Mouse (Mus musculus): ENCODE results near the gene Syngr3. TPM values are rescaled to one million over a fixed set of nuclear protein-coding genes. Genes with fewer than 3 reads are reported as not detected.
A peak's percentile ranks its signal among the peaks of the same experiment; 100 is the strongest.

Gene Syngr3
- total and polyA plus RNA-seq, 2 experiments from 2014 or later: 221 to 290 TPM

DNA sequence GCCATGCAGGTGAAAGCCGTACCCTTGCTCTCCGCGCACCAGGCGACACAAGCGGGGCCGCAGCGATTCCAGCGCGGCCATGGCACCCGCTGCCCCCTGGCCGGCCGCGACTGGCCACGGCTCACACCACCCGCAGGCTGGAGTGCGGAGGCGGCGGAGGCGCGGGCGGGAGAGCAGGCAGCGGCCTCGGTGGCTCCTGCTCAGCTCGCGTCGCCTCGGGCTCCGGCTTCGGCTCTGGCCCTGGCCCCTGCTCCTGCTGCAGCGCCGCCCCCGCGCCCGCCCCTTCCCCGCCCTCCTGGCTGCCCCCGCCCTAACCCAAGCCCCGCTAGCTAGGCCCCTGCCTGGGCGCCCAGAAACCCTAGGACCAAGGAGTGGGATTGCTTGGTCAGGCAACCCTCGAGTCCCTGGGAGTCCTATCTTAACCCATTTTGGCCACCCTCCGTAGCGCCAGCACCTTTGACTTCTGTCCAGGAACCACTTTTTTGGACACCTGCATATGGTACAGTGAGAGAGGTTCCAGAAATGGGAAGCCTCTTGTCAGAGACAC is 39.6 kb downstream of the Syngr3 start, which contains the start of gene Slc9a3r2:
Gene Slc9a3r2 (minus strand): TSS at position 258 of the 547 bp plus-strand sequence.
- H3K4me2 ChIP-seq (ENCODE audit: low read depth): peak within 1 kb of the TSS; percentile 99
- no peaks in the 10 kb centered on the region for H3K36me3 ChIP-seq (ENCODE audit: insufficient read depth)
- ATAC-seq (peak; percentile 74), DNase-seq (peak; percentile 44)
- no peaks in the 10 kb centered on the region; the same call in 1 of the 2 replicates for H3K27me3 ChIP-seq (ENCODE audit: insufficient read depth, low read length)
- WGBS: 3% methylated on average over 34 of the region's 41 CpGs
- H3K9ac ChIP-seq: peak within 1 kb of the TSS; percentile 76
- H3K27ac ChIP-seq (ENCODE audit: low read depth, low read length): peak within 1 kb of the TSS; percentile 57; the same call in 1 of the 2 replicates
- H3K9me3 ChIP-seq (ENCODE audit: low read length): no peaks in the 10 kb centered on the region
- H3K4me1 ChIP-seq (ENCODE audit: insufficient read depth): peaks cover 4% of the 10 kb centered on the region; the same call in 1 of the 2 replicates
- no peak for TF ChIP-seq CTCF (IDR thresholded peaks at IDR 0.05; ENCODE audit: low read depth)
- H3K4me3 ChIP-seq (ENCODE audit: low read depth, low read length): peak within 1 kb of the TSS; percentile 70

DNA sequence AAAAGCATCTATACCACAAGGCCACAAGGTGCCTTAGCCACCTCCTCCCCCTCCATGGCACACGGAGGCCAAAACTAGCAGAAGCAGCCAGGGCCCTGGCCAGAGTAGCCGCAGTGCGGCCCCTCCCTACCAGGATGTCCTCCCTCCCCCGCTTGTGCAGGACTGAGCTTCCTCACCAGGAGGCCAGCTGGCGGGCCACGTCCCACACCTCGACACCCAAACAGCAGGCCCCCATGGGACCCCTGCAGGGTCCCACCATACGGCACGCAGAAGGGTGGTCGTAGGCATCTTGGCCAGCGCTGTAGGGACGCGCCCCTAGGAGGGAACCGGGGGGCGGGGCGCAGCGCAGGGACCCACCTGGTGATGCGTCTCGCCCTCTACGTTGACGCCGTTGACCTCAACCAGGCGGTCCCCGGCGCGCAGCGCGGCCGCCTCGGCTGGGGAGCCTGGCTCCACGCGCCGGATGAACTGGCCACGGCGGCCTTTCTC is 40.1 kb downstream of the Syngr3 start:
- 2% methylated on average over 35 of the region's 35 CpGs for WGBS
- TF ChIP-seq CTCF (IDR thresholded peaks at IDR 0.05; ENCODE audit: low read depth): no peak
- peak overlapping the region; percentile 57; the same call in 1 of the 2 replicates for H3K27ac ChIP-seq (ENCODE audit: low read depth, low read length)

DNA sequence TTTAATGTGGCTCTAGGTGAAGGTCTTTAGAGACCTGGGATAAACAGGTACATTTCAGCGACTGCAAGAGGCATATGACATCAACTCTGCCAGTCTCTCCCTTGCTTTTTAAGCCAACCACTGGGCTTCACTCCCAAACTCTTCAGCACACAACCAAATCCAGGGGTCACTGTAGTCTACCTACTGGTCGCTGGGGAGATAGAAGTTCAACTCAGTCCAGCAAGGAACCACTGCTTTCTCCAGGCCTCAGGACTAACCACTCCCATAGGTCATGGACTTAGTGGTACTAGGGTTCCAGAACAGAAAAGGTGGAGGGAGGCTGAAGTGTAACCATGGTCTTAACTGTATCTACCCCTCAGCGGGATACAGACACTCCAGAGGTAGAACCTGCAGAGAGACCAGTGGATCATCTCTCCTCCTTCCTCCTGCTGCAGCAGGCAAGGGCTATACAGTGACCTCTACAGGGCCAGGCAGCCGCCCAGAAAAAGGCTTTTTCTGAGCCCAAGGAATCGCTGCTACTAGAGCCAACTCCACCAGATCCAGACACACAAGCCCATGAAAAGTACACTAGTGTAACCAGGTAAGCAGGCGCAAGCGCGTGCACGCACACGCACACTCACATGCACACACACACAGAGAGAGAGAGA is 40.9 kb downstream of the Syngr3 start:
- 73% methylated on average over 10 of the region's 10 CpGs for WGBS
- Histone ChIP-seq H3K4me3 (ENCODE audit: low read depth, low read length) (peak overlapping the region; percentile 70), H3K4me1 (ENCODE audit: insufficient read depth) (peaks cover 4% of the 10 kb centered on the region; the same call in 1 of the 2 replicates), H3K9me3 (ENCODE audit: low read length) (no peaks in the 10 kb centered on the region), H3K9ac (no peak overlapping the region), H3K36me3 (ENCODE audit: insufficient read depth) (no peaks in the 10 kb centered on the region), H3K27me3 (ENCODE audit: insufficient read depth, low read length) (no peaks in the 10 kb centered on the region), H3K27ac (ENCODE audit: low read depth, low read length) (no peak overlapping the region), H3K4me2 (ENCODE audit: low read depth) (peak overlapping the region; percentile 99)
- peak; percentile 13; the same call in 1 of the 2 replicates for TF ChIP-seq CTCF (IDR thresholded peaks at IDR 0.05; ENCODE audit: low read depth)
- ATAC-seq (no peak), DNase-seq (no peak)

More for the DNA sequence above, 40.1 kb downstream of the Syngr3 start:
- peaks cover 4% of the 10 kb centered on the region; the same call in 1 of the 2 replicates for H3K4me1 ChIP-seq (ENCODE audit: insufficient read depth)
- H3K9me3 ChIP-seq (ENCODE audit: low read length): no peaks in the 10 kb centered on the region
- H3K27me3 ChIP-seq (ENCODE audit: insufficient read depth, low read length): no peaks in the 10 kb centered on the region
- no peaks in the 10 kb centered on the region for H3K36me3 ChIP-seq (ENCODE audit: insufficient read depth)
- ATAC-seq (peak; percentile 58), DNase-seq (peak; percentile 27)
- H3K4me2 ChIP-seq (ENCODE audit: low read depth): peak overlapping the region; percentile 99
- peak overlapping the region; percentile 70 for H3K4me3 ChIP-seq (ENCODE audit: low read depth, low read length)
- peak overlapping the region; percentile 76 for H3K9ac ChIP-seq

DNA sequence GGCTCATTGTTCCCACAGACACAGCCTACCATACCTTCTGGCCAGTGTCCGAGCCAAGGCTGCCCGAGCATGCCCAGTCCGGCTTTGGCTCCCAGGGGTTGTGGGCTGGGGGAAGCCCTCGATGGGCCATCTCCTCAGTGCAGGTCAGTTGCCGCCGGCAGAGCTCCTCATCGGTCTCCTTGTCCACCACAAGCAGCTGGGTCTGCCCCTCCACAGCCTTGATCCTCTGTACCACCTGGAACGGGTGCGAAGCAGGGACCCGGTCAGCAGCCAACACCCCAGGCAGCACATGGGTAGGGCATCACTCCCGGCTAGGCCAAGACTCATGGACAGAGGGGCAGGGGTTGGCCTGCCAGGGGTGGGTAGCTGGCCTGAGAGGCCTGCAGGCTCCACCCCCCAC is 42.3 kb downstream of the Syngr3 start:
- TF ChIP-seq CTCF (IDR thresholded peaks at IDR 0.05; ENCODE audit: low read depth): no peak
- peaks cover 4% of the 10 kb centered on the region; the same call in 1 of the 2 replicates for H3K4me1 ChIP-seq (ENCODE audit: insufficient read depth)
- H3K36me3 ChIP-seq (ENCODE audit: insufficient read depth): no peaks in the 10 kb centered on the region
- WGBS: 77% methylated on average over 11 of the region's 11 CpGs
- H3K9ac ChIP-seq: no peak overlapping the region
- H3K27ac ChIP-seq (ENCODE audit: low read depth, low read length): no peak overlapping the region
- DNase-seq (no peak), ATAC-seq (no peak)
- H3K4me2 ChIP-seq (ENCODE audit: low read depth): no peak overlapping the region
- no peaks in the 10 kb centered on the region for H3K27me3 ChIP-seq (ENCODE audit: insufficient read depth, low read length)
- H3K4me3 ChIP-seq (ENCODE audit: low read depth, low read length): no peak overlapping the region
- H3K9me3 ChIP-seq (ENCODE audit: low read length): no peaks in the 10 kb centered on the region

DNA sequence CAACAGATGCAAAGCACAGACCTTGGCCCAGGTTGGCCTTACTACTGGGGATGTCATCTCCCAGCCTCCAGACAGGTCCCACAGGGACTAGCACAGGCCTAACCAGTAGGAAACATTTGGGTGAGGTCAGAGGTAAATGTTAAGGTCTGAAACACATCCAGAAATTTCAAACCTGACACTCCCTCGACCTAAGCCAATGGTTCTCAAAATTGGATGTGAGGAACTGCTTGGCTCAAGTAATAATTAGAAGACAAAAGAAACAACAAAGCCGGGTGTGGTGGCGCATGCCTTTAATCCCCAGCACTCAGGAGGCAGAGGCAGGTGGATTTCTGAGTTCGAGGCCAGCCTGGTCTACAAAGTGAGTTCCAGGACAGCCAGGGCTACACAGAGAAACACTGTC is 43.4 kb downstream of the Syngr3 start:
- ATAC-seq: no peak

DNA sequence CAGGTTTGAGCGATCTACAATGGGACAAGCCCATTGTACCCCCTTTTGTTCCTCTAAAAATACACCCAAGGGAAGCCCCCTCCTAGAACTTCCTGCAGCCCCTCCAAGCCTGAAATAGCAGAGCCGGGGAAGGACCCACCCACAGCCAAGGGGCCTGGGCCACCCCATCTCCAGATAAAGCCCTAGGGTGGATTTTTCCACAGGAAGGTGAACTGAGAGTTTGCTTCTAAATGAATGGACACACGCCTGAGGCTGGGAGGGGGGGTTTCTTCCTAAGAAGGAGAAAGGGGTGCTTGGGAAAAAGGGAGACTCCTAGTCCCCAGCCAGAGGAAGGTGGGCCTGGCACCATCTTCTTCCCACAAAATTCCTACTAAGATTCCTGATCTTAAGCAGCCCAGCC is 43.8 kb downstream of the Syngr3 start:
- Histone ChIP-seq H3K27me3 (ENCODE audit: insufficient read depth, low read length) (no peaks in the 10 kb centered on the region), H3K36me3 (ENCODE audit: insufficient read depth) (no peaks in the 10 kb centered on the region), H3K4me3 (ENCODE audit: low read depth, low read length) (no peak overlapping the region), H3K9me3 (ENCODE audit: low read length) (no peaks in the 10 kb centered on the region), H3K9ac (no peak overlapping the region), H3K27ac (ENCODE audit: low read depth, low read length) (0 out of 2 replicates have a peak overlapping the region, but pooled peaks have one; percentile 15), H3K4me2 (ENCODE audit: low read depth) (no peak overlapping the region), H3K4me1 (ENCODE audit: insufficient read depth) (peaks cover 4% of the 10 kb centered on the region; the same call in 1 of the 2 replicates)
- no peak for TF ChIP-seq CTCF (IDR thresholded peaks at IDR 0.05; ENCODE audit: low read depth)
- WGBS: 78% methylated on average over 3 of the region's 3 CpGs
- no peak for DNase-seq
- no peak for ATAC-seq

More for the DNA sequence above, 43.4 kb downstream of the Syngr3 start:
- Histone ChIP-seq H3K9ac (no peak overlapping the region), H3K4me1 (ENCODE audit: insufficient read depth) (peaks cover 4% of the 10 kb centered on the region; the same call in 1 of the 2 replicates), H3K27me3 (ENCODE audit: insufficient read depth, low read length) (no peaks in the 10 kb centered on the region), H3K36me3 (ENCODE audit: insufficient read depth) (no peaks in the 10 kb centered on the region), H3K4me2 (ENCODE audit: low read depth) (no peak overlapping the region), H3K27ac (ENCODE audit: low read depth, low read length) (no peak overlapping the region), H3K9me3 (ENCODE audit: low read length) (no peaks in the 10 kb centered on the region), H3K4me3 (ENCODE audit: low read depth, low read length) (no peak overlapping the region)
- DNase-seq: no peak
- 81% methylated on average over 4 of the region's 4 CpGs for WGBS
- TF ChIP-seq CTCF (IDR thresholded peaks at IDR 0.05; ENCODE audit: low read depth): no peak

All from forebrain, postnatal 0 days (tissue).